Mouse (Mus musculus): ENCODE measurements around the gene Tha1.

- TF ChIP-seq CTCF (conservative IDR thresholded peaks at IDR 0.05; ENCODE audit: low read length), result no peak
- TF ChIP-seq POU5F1 (IDR thresholded peaks at IDR 0.05; ENCODE audit: borderline replicate concordance, low read length), result no peak
Observed at GRCm38 (mm10) chr11:117875681-117876080, 2.4 kb upstream of the Tha1 start.

Measured in E14TG2a.4 (cell line).